Mouse (Mus musculus) midbrain, embryonic 12.5 days (tissue): ENCODE results near the gene Olfr1286. TPM values are rescaled to one million over a fixed set of nuclear protein-coding genes. Genes with fewer than 3 reads are reported as not detected.

Experiments used
- ATAC-seq: fragments of 200-750 bp; cut with Nextera tagmentation; 2 replicates; pipeline ENCODE4 v1.8.0; 2017; ENCODE audit warnings: low read depth, moderate TSS enrichment, moderate library complexity; ENCODE audit not compliant: low FRiP score
- H3K27ac ChIP-seq: fragments of 300-500 bp; sonication (generic); replicated peaks from 2 replicates; pipeline ENCODE4 v1.5.1; 2016; ENCODE audit warnings: mild to moderate bottlenecking
- H3K27me3 ChIP-seq: fragments of 300-500 bp; sonication (generic); 2 replicates; pipeline ENCODE4 v1.6.1; 2016; ENCODE audit warnings: mild to moderate bottlenecking
- H3K36me3 ChIP-seq: fragments of 300-500 bp; sonication (generic); 2 replicates; pipeline ENCODE4 v1.6.1; 2016
- H3K4me1 ChIP-seq: fragments of 300-500 bp; sonication (generic); 2 replicates; pipeline ENCODE4 v1.6.1; 2016
- H3K4me2 ChIP-seq: fragments of 300-500 bp; sonication (generic); replicated peaks from 2 replicates; pipeline ENCODE4 v1.6.1; 2016; ENCODE audit warnings: mild to moderate bottlenecking, moderate library complexity
- H3K4me3 ChIP-seq: fragments of 300-500 bp; sonication (generic); 2 replicates; pipeline ENCODE4 v1.5.1; 2016; ENCODE audit warnings: mild to moderate bottlenecking
- H3K9ac ChIP-seq: fragments of 300-500 bp; sonication (generic); replicated peaks from 2 replicates; pipeline ENCODE4 v1.6.1; 2016; ENCODE audit warnings: mild to moderate bottlenecking, moderate library complexity
- H3K9me3 ChIP-seq: fragments of 300-500 bp; sonication (generic); 2 replicates; pipeline ENCODE4 v1.6.1; 2016; ENCODE audit warnings: mild to moderate bottlenecking
- WGBS: fragments of 180-500 bp; shearing (Covaris S2); methylation state at CpG from one replicate; pipeline ENCODE4 v1.1.7; 2016; 5-methylcytosine and 5-hydroxymethylcytosine counted together
- polyA plus RNA-seq: library from polyadenylated mRNA; unstranded; fragments of >200 nt; fragmentation: Nextera tagmentation; extraction: Ambion mirVana; gene quantifications from 2 replicates; pipeline ENCODE4 v1.2.1, GENCODE M21; 2016

Olfr1286 gene
- polyA plus RNA-seq, result not detected in 2 replicates

DNA sequence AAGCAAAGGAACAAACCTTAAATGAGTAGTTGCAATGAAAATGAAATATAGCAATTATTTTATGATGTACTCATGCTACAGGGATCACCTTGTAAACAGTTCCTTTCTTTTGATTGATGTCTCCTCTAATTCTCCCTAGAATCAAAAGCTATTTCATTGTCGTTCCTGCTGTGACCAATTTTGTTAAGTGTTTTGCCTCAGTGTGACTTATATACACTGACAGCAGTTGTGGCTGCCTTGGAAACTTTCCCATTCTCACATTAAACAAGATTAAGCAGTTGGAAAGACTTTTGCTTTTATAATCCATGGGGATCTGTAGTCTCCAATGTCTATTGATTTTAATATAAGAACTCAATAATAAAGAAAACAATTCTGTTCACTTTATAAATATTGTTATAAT lies at the start of gene Olfr1286:
TSS of gene Olfr1286 (minus strand) at position 185 of the 400 bp plus-strand sequence.
- no peak within 1 kb of the TSS for H3K4me2 ChIP-seq
- no peak within 1 kb of the TSS for H3K27ac ChIP-seq
- no peaks in the 10 kb centered on the region for H3K36me3 ChIP-seq
- H3K9ac ChIP-seq, result no peak within 1 kb of the TSS
- H3K9me3 ChIP-seq, result no peaks in the 10 kb centered on the region
- H3K27me3 ChIP-seq, result no peaks in the 10 kb centered on the region
- no peak for ATAC-seq
- H3K4me1 ChIP-seq, result no peaks in the 10 kb centered on the region
- H3K4me3 ChIP-seq, result no peak within 1 kb of the TSS
- 60% methylated on average over 1 of the region's 1 CpGs for WGBS

DNA sequence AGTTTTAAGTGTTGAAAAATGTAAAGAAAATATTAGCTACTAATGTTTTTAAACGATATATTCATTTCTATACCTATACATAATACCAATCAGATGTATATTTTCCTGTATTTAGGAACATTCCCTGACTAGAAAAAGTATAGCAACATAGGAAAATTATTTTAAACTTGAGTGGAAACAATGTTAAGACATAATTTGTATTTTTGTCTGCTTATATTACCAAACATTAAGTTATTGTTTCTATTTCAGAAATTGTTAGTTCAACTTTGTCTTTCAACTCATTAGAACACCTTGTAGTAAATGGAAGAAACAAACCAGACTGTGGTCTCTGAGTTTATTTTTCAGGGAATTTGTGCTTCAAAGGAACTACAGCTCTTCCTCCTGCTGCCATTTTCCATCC lies 25.9 kb upstream of the Olfr1286 start, which contains the start of gene Olfr1287:
TSS of gene Olfr1287 (plus strand) at position 301 of the 400 bp plus-strand sequence.
- no peak within 1 kb of the TSS for H3K4me3 ChIP-seq
- no peaks in the 10 kb centered on the region for H3K36me3 ChIP-seq
- no peak within 1 kb of the TSS for H3K9ac ChIP-seq
- no peak within 1 kb of the TSS for H3K4me2 ChIP-seq
- WGBS, result 72% methylated on average over 1 of the region's 1 CpGs
- H3K27me3 ChIP-seq, result no peaks in the 10 kb centered on the region
- H3K9me3 ChIP-seq, result no peaks in the 10 kb centered on the region
- no peak within 1 kb of the TSS for H3K27ac ChIP-seq
- no peak for ATAC-seq
- no peaks in the 10 kb centered on the region for H3K4me1 ChIP-seq

GRCm38 (mm10) chr2:111375222-111375621 lies 47.7 kb downstream of the Olfr1286 start, which contains the start of gene Olfr1284:
TSS of gene Olfr1284 (plus strand) at chr2:111375522.
- Histone ChIP-seq H3K36me3 (no peaks in the 10 kb centered on the region), H3K4me2 (no peak within 1 kb of the TSS), H3K27me3 (no peaks in the 10 kb centered on the region), H3K9me3 (no peaks in the 10 kb centered on the region), H3K9ac (no peak within 1 kb of the TSS), H3K4me1 (no peaks in the 10 kb centered on the region), H3K4me3 (no peak within 1 kb of the TSS), H3K27ac (no peak within 1 kb of the TSS)
- no peak for ATAC-seq
- 91% methylated on average over 1 of the region's 1 CpGs for WGBS

Other genes starting within 250 kb of the Olfr1286 start
- gene 4930430A15Rik, start 193.5 kb downstream of the Olfr1286 start, polyA plus RNA-seq, result not detected in 2 replicates
- not detected in 2 replicates for gene Olfr1275, start 187.8 kb downstream of the Olfr1286 start, polyA plus RNA-seq
- gene Olfr1276, start 168.6 kb downstream of the Olfr1286 start, polyA plus RNA-seq, result not detected in 2 replicates
- gene Olfr1277, start 149.0 kb downstream of the Olfr1286 start, polyA plus RNA-seq, result not detected in 2 replicates
- gene Olfr1278, start 133.0 kb downstream of the Olfr1286 start, polyA plus RNA-seq, result not detected in 2 replicates
- not detected in 2 replicates for gene Olfr1279, start 122.5 kb downstream of the Olfr1286 start, polyA plus RNA-seq
- gene Olfr1280, start 109.1 kb downstream of the Olfr1286 start, polyA plus RNA-seq, result not detected in 2 replicates
- not detected in 2 replicates for gene Olfr1281, start 96.6 kb downstream of the Olfr1286 start, polyA plus RNA-seq
- gene Olfr1282, start 87.0 kb downstream of the Olfr1286 start, polyA plus RNA-seq, result not detected in 2 replicates
- gene Olfr1283, start 56.3 kb downstream of the Olfr1286 start, polyA plus RNA-seq, result not detected in 2 replicates
- gene Olfr1284, start 47.6 kb downstream of the Olfr1286 start, polyA plus RNA-seq, result not detected in 2 replicates
- gene Olfr1287, start 26.0 kb upstream of the Olfr1286 start, polyA plus RNA-seq, result not detected in 2 replicates
- not detected in 2 replicates for gene Olfr1288, start 51.0 kb upstream of the Olfr1286 start, polyA plus RNA-seq
- gene Olfr1289, start 57.7 kb upstream of the Olfr1286 start, polyA plus RNA-seq, result not detected in 2 replicates
- not detected in 2 replicates for gene Olfr1290, start 70.7 kb upstream of the Olfr1286 start, polyA plus RNA-seq
- not detected in 2 replicates for gene Olfr1291-ps1, start 74.1 kb upstream of the Olfr1286 start, polyA plus RNA-seq
- not detected in 2 replicates for gene Olfr1293-ps, start 102.1 kb upstream of the Olfr1286 start, polyA plus RNA-seq
- gene Olfr1294, start 117.2 kb upstream of the Olfr1286 start, polyA plus RNA-seq, result not detected in 2 replicates
- not detected in 2 replicates for gene Olfr1295, start 146.6 kb upstream of the Olfr1286 start, polyA plus RNA-seq
- gene Olfr1297, start 203.4 kb upstream of the Olfr1286 start, polyA plus RNA-seq, result not detected in 2 replicates
- gene Olfr1298, start 226.1 kb upstream of the Olfr1286 start, polyA plus RNA-seq, result not detected in 2 replicates
- gene Olfr1299, start 238.3 kb upstream of the Olfr1286 start, polyA plus RNA-seq, result not detected in 2 replicates